Mouse (Mus musculus): ENCODE data around the gene Mapk8ip1. TPM values are rescaled to one million over a fixed set of nuclear protein-coding genes. Genes with fewer than 3 reads are reported as not detected.

Mapk8ip1 gene
- total RNA-seq, 2 experiments from 2014 or later: 6.9 to 7.2 TPM

GRCm38 (mm10) chr2:92350686-92351085 is 50.4 kb downstream of the Mapk8ip1 start:
- intact Hi-C loops (cut with DNase I): no loop called here
- DNase-seq: no peak

DNA sequence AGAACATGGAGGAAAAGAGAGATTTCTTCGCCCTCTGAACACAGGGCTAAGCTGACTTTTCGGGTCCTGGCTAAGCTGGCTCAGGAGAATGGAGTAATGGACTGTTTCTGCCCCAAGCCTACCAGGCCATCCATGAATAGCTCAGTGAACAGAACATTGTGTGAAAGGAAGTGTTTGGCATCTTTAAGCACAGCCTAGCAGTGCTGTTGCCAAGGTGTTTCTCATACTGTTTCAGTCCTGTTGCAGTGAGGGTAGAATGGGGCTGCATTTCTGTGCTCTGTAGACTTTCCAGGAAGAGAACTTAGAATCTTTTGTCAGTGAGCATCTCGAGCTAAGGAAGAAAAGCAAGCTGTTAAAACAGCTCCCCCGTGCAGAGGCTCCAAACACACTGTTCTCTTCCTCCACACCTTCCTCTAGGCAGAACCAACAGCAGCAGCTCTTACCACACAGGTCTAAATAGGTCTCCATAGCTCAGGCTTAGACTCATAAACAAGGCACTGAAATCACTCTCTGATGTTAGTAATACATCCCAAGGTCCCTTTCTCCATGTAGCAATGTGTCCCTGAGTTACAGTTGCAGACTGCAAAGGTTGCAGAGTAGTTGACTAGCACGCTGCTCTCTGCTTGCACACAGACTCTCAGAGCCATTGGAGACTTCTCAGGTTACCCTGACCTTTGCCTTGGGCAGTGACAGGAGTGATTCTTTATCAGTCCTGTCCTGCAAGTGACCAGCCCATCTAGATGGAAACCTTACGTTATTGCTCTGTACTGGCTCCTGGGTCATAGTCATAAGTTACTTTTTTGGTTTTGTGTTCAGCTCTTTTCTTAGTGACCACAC is 51.3 kb downstream of the Mapk8ip1 start:
- intact Hi-C loops (cut with DNase I): no loop called here
- DNase-seq: no peak

DNA sequence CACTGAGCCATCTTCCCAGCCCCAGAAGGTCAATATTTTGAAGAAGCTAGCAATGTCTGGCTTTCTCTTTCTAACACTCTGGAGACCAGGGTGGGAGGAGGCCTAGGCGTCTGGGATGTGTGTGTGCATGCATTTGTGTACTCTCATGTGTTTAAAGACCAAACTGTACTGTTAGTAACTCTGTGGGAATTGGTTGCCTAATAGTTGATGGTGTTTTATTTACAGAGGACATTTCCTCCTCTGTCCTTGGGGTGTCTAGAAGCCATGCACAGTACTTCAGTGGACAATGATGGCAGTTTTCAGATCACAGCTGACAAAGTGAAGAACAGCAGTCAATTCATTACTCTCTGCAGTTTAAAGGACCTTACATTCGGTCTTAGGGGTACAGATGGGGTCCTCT is 53.9 kb downstream of the Mapk8ip1 start:
- intact Hi-C loops (cut with DNase I): no loop called here
- DNase-seq: no peak

DNA sequence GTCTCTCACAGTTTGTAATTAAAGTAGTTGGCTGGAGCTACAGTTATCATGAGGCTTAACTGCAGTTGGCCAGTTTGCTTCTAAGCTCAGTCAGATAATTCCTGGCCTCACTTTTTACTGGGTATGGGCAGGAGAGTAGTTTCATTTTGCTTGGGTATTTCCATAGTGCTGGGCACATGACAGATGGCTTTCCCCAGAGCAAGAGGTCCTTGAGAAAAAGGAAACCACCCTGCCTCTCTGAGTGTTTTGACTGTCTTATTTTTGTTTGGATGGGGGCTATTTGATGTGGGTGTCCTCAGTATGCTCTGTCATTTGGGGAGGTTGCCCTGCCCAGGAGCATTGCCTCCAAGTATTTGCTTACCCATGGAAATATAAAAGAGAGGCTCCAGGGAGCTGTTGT is 58.6 kb downstream of the Mapk8ip1 start:
- intact Hi-C loops (cut with DNase I): no loop called here

More for the DNA sequence above, 58.6 kb downstream of the Mapk8ip1 start:
- no peak for DNase-seq

Small RNA genes within 50 kb of the gene (microRNA-seq; reads per million reads assigned to microRNA genes)
- gene Mir7000: 0 to 0.36 reads per million in 2 experiments

Other genes with a start within 250 kb of the Mapk8ip1 start
- gene Pex16, start 26.6 kb downstream of the Mapk8ip1 start, total RNA-seq (2021): 10 to 100 TPM; 14.1 to 23.0 TPM
- under 1 TPM; 0.52 to 0.84 TPM for gene Large2, start 26.4 kb downstream of the Mapk8ip1 start, total RNA-seq (2021)
- under 1 TPM; 0.81 to 0.99 TPM for gene 1700029I15Rik, start 18.7 kb downstream of the Mapk8ip1 start, total RNA-seq (2021)
- 10 to 100 TPM; 16.9 to 21.9 TPM for gene Cry2, start 32.8 kb upstream of the Mapk8ip1 start, total RNA-seq (2021)
- gene Slc35c1, start 59.3 kb upstream of the Mapk8ip1 start, total RNA-seq (2021): 1 to 10 TPM; 5.0 to 6.3 TPM
- gene Chst1, start 198.4 kb upstream of the Mapk8ip1 start, total RNA-seq (2021): 1 to 10 TPM; 1.2 to 1.4 TPM

All from gastrocnemius, postnatal 36 days (tissue).